Mouse (Mus musculus) small intestine, adult 2 months (tissue): ENCODE results near the gene Apbb2. TPM values are rescaled to one million over a fixed set of nuclear protein-coding genes. Genes with fewer than 3 reads are reported as not detected.

Experiments used
- H3K27ac ChIP-seq: fragments of 200-500 bp; 2 replicates; pipeline ENCODE4 v1.5.1; 2012; ENCODE audit warnings: low read depth, low read length, control low read depth, inconsistent platforms; ENCODE audit not compliant: insufficient read depth
- H3K27me3 ChIP-seq: fragments of 200-500 bp; 2 replicates; pipeline ENCODE4 v1.6.1; 2012; ENCODE audit warnings: mild to moderate bottlenecking, moderate library complexity, low read length, inconsistent platforms; ENCODE audit not compliant: control insufficient read depth, insufficient read depth
- H3K36me3 ChIP-seq: fragments of 200-500 bp; 2 replicates; pipeline ENCODE4 v1.6.1; 2012; ENCODE audit warnings: mild to moderate bottlenecking, low read length, control low read depth, inconsistent platforms; ENCODE audit not compliant: control insufficient read depth, insufficient read depth
- H3K4me1 ChIP-seq: fragments of 200-500 bp; 2 replicates; pipeline ENCODE4 v1.6.1; 2012; ENCODE audit warnings: low read length, inconsistent platforms, mixed read lengths; ENCODE audit not compliant: control insufficient read depth, insufficient read depth, insufficient read length
- H3K4me3 ChIP-seq: fragments of 200-500 bp; 2 replicates; pipeline ENCODE4 v1.5.1; 2012; ENCODE audit warnings: low read depth, mild to moderate bottlenecking, control low read depth, inconsistent platforms, low read length, moderate library complexity
- CTCF ChIP-seq: fragments of 200-500 bp; IDR thresholded peaks from 2 replicates; pipeline ENCODE4 v1.5.1; 2012; ENCODE audit warnings: low read depth, mild to moderate bottlenecking, control low read depth, inconsistent platforms, low read length, moderate library complexity, mixed read lengths; ENCODE audit not compliant: insufficient replicate concordance, insufficient read length; ENCODE audit errors: extremely low read depth
- POLR2A ChIP-seq: fragments of 200-500 bp; IDR thresholded peaks from 2 replicates; pipeline ENCODE4 v1.6.1; 2012; ENCODE audit warnings: low read depth, mild to moderate bottlenecking, control low read depth, inconsistent platforms, low read length, moderate library complexity
- WGBS: fragments of 180-500 bp; shearing (Covaris S2); methylation state at CpG from one replicate; pipeline ENCODE4 v1.1.7; 2018; 5-methylcytosine and 5-hydroxymethylcytosine counted together
- polyA plus RNA-seq: library from polyadenylated mRNA; depleted of rRNA; stranded (reverse); fragments of >200 nt; gene quantifications from 2 replicates; pipeline ENCODE4 v1.2.3, GENCODE M21; 2012

The Apbb2 gene
- polyA plus RNA-seq, 1 experiment: 8.3 TPM

GRCm38 (mm10) chr5:66328766-66329165 is 289.8 kb downstream of the Apbb2 start:
- no peak overlapping the region for H3K27ac ChIP-seq
- H3K36me3 ChIP-seq: no peaks in the 10 kb centered on the region
- H3K27me3 ChIP-seq: no peaks in the 10 kb centered on the region
- 51% methylated on average over 7 of the region's 7 CpGs for WGBS
- TF ChIP-seq POLR2A (no peak), CTCF (no peak)
- H3K4me1 ChIP-seq: no peaks in the 10 kb centered on the region
- H3K4me3 ChIP-seq: no peak overlapping the region

GRCm38 (mm10) chr5:66327949-66328726 is 290.4 kb downstream of the Apbb2 start:
- 85% methylated on average over 19 of the region's 19 CpGs for WGBS
- no peak for TF ChIP-seq POLR2A
- no peaks in the 10 kb centered on the region for H3K4me1 ChIP-seq
- no peak overlapping the region for H3K27ac ChIP-seq
- H3K4me3 ChIP-seq: no peak overlapping the region
- no peaks in the 10 kb centered on the region for H3K27me3 ChIP-seq
- no peaks in the 10 kb centered on the region for H3K36me3 ChIP-seq

GRCm38 (mm10) chr5:66326395-66326794 is 292.2 kb downstream of the Apbb2 start:
- no peaks in the 10 kb centered on the region for H3K4me1 ChIP-seq
- no peaks in the 10 kb centered on the region for H3K36me3 ChIP-seq
- H3K27ac ChIP-seq: no peak overlapping the region
- TF ChIP-seq CTCF (peak; percentile 94; the same call in 1 of the 2 replicates), POLR2A (no peak)
- WGBS: 74% methylated on average over 7 of the region's 7 CpGs
- H3K27me3 ChIP-seq: no peaks in the 10 kb centered on the region
- no peak overlapping the region for H3K4me3 ChIP-seq

GRCm38 (mm10) chr5:66323603-66324002 is 295.0 kb downstream of the Apbb2 start:
- no peaks in the 10 kb centered on the region for H3K36me3 ChIP-seq
- TF ChIP-seq CTCF: no peak
- TF ChIP-seq POLR2A: no peak
- WGBS: 84% methylated on average over 11 of the region's 11 CpGs

GRCm38 (mm10) chr5:66323131-66323530 is 295.5 kb downstream of the Apbb2 start:
- Histone ChIP-seq H3K4me3 (no peak overlapping the region), H3K27me3 (no peaks in the 10 kb centered on the region), H3K36me3 (no peaks in the 10 kb centered on the region), H3K4me1 (no peaks in the 10 kb centered on the region), H3K27ac (no peak overlapping the region)
- 89% methylated on average over 4 of the region's 4 CpGs for WGBS
- TF ChIP-seq CTCF (no peak), POLR2A (no peak)

More at GRCm38 (mm10) chr5:66323603-66324002, 295.0 kb downstream of the Apbb2 start:
- H3K27me3 ChIP-seq: no peaks in the 10 kb centered on the region
- no peak overlapping the region for H3K4me3 ChIP-seq
- H3K4me1 ChIP-seq: no peaks in the 10 kb centered on the region
- no peak overlapping the region for H3K27ac ChIP-seq

GRCm38 (mm10) chr5:66319827-66320404 is 298.7 kb downstream of the Apbb2 start:
- H3K36me3 ChIP-seq: no peaks in the 10 kb centered on the region
- H3K4me1 ChIP-seq: no peaks in the 10 kb centered on the region
- no peaks in the 10 kb centered on the region for H3K27me3 ChIP-seq
- 79% methylated on average over 14 of the region's 14 CpGs for WGBS
- TF ChIP-seq POLR2A: no peak
- no peak for TF ChIP-seq CTCF
- no peak overlapping the region for H3K27ac ChIP-seq
- H3K4me3 ChIP-seq: no peak overlapping the region

GRCm38 (mm10) chr5:66319341-66319740 is 299.2 kb downstream of the Apbb2 start:
- Histone ChIP-seq H3K4me1 (no peaks in the 10 kb centered on the region), H3K27ac (no peak overlapping the region), H3K36me3 (no peaks in the 10 kb centered on the region), H3K4me3 (no peak overlapping the region), H3K27me3 (no peaks in the 10 kb centered on the region)
- 66% methylated on average over 6 of the region's 6 CpGs for WGBS
- TF ChIP-seq CTCF: peak; percentile 67; the same call in 1 of the 2 replicates
- no peak for TF ChIP-seq POLR2A

GRCm38 (mm10) chr5:66315791-66316190 is 302.8 kb downstream of the Apbb2 start:
- H3K4me3 ChIP-seq: no peak overlapping the region
- H3K27me3 ChIP-seq: no peaks in the 10 kb centered on the region
- H3K36me3 ChIP-seq: peaks cover 5% of the 10 kb centered on the region; the same call in 1 of the 2 replicates
- TF ChIP-seq CTCF: no peak
- no peak for TF ChIP-seq POLR2A
- WGBS: 92% methylated on average over 5 of the region's 5 CpGs
- H3K27ac ChIP-seq: no peak overlapping the region
- H3K4me1 ChIP-seq: no peaks in the 10 kb centered on the region
